Mouse (Mus musculus) adrenal gland, postnatal 10 days (tissue): ENCODE data around the gene Gm17324. TPM values are rescaled to one million over a fixed set of nuclear protein-coding genes. Genes with fewer than 3 reads are reported as not detected.
"Not testable (repeated sequence)": the region's sequence is repeated elsewhere in the genome, so short reads cannot be mapped to it uniquely, and the experiment has no call there.

Source experiments
- DNase-seq: peaks from one replicate; pipeline ENCODE4 v3.0.0; 2021; ENCODE audit warnings: mixed read lengths
- long read RNA-seq, 2 experiments: library from polyadenylated mRNA; stranded (forward); transcript quantifications; one replicate each; pipeline ENCODE4 v2.0.0; 2021
- total RNA-seq, 2 experiments: library from RNA; stranded (reverse); gene quantifications; 2 replicates each; pipeline ENCODE4 v1.2.3; 2021

The Gm17324 gene
- total RNA-seq: under 1 TPM in 1 of 2 experiments, not detected in 1; 0.60 TPM
- long read RNA-seq, experiment 1: 0 reads
- long read RNA-seq, experiment 2, partial matches to known transcripts: 0 of 1 reads
- long read RNA-seq, experiment 2, other reads (novel, unspliced or antisense): 0 of 1 reads

DNA sequence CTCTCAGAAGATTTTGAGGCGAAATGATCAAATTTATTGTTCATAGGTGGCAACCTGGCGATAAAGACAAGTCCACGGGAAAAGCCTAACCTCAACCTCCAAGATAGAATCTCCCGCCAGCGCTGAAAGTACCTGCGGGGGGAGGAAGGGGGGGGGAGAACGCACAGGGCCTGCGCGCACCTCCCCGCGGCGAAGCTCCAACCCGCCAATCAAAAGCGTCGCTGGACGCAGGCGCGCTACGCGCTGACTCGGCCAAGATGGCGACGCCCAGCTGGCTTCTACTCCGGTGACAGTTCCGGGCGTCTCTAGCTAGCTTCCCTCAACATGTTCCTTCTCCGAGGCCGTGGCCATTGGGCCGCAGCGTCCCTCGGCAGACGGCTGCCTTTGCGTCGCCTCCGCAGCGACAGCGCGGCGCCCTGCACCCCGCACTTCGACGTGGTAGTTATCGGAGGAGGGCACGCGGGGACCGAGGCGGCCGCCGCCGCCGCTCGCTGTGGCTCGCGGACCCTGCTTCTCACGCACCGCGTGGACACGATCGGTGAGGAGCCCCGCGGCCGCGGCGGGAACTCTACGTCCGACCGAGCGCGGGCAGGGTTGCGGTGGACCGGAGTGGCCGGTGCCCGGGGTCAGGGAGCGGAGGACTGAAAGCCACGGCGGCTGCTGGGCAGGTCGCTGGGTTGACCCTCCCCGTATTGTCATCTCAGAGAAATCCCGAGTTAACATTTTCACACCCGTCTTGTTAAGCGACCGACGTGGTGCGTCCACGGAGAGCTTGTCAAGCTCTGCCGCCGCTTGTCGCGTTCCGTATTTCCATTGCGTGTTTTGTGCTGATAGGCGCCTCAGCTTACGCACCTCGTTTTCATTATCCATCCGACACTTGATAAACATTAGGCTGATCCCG, at the start of gene Gm17324, which contains the start of gene Mto1:
Gene Gm17324, minus strand, starts transcription at position 814 of the 901 bp plus-strand sequence.
Gene Mto1, plus strand, starts transcription at position 236 of the 901 bp plus-strand sequence.
- peak; percentile 94 for DNase-seq

DNA sequence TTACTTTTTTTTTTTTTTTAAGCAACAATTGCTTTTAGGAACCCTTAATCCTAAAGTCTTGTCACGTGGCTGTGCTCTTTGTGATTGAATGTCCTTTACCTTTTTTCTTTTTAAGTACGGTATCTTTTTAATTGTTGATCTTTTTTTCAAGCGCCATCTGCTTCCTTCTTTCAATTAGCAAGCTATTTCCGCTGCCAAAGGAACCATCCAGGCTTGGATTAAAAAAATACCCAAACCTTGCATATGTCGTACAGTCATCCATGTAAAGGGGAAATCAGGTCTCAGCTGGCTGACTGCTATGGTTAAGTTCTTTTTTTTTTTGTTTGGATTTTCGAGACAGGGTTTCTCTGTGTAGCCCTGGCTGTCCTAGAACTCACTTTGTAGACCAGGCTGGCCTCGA, 44.6 kb upstream of the Gm17324 start:
- no peak for DNase-seq

DNA sequence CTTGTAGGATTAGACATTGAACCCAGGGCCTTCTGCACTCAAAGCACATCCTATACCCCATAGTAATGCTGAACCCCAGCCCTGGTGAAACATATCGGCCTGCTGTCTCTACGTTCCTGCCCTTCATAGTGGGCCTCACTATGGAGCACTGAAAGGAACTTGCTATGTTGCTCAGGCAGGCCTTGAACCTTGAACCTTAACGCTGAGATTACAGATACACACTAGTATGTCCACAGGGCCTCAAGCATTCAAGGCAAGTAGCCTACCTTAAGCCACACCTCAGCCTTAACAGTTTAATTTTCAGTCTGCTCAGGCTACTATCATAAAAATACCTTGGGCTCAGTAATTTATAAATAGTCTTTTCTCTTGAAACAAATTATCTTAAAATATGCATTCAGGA, 43.7 kb upstream of the Gm17324 start:
- no peak for DNase-seq

DNA sequence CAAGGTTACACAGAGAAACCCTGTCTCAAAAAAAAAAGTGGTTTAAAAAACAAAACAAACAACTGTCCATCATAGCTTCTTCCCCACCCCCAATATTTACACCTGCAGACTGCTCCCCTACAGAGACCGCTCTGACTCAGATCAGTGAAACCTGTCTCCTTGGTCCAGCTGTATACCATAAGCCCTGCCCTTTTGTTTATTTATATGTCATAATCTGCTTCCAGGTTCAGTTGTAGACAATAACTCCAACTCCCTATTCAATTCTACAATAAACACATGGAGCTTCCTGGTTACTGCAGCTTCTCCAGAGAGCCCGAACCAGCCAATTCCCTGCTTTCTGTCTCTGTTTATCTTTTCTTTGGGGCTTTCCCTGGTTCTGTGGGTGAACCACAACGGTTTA, 42.6 kb upstream of the Gm17324 start:
- no peak for DNase-seq

DNA sequence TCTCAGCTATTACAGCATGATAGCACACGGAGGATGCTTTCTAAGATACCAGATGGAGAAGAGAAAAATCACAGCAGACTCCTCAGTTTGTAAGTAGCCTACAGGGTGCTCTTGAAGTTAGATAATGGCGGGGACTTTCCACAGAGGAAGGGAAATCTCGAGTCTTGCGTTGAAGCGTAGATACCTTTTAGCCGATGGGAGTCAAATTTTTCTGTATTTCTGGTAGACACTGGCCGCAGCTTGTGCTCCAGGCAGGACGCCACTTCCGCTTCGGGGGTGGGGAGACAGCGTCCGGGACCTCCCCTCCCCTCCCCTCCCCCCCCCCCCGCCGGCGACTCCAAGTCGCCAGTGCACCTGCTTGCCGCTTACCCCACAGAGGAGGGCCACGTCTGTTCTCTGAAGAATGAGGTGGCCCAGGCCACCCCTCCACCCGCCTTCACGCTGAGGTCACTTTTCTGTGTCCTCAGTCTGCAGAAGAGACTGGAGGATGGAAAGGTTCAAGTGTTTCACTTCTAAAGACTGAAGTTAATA, 40.4 kb upstream of the Gm17324 start, which contains the start of gene Eef1a1:
Gene Eef1a1, minus strand, starts transcription at position 262 of the 531 bp plus-strand sequence.
- DNase-seq: peak; percentile 80

DNA sequence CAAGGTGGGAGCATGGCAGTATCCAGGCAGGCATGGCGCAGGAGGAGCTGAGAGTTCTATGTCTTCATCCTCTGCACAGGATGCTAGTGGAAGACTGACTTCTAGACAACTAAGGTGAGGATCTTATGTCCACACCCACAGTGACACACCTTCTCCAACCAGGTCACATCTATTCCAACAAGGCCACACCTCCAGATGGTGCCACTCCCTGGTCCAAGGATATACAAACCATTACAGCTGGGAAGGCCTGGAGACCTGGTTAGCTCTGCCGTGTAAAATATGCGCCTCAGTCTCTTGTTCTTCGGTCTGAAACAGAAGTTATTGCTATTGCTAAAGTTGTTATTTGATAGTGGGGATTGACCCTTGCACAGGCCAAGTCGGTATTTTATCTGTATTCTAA, 39.4 kb upstream of the Gm17324 start:
- DNase-seq: not testable (repeated sequence)

DNA sequence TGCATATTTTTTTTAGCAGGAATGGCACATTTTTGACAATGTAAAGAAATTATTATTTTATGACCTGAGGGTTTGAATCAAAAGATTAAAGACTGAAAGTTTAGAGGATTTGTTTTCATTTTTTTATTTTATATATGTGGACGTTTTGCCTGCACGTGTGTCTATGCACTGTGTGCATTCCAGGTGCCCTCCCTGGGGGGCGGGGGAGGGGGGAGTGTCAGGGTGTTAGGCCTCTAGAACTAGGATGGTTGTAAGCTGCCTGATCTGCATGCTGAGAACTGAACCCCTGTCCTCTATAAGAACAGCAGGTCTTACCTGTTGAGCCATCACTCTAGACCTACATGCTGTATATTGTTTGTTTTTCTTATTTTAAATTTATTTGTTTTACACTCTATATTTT, 36.1 kb upstream of the Gm17324 start:
- DNase-seq: no peak

DNA sequence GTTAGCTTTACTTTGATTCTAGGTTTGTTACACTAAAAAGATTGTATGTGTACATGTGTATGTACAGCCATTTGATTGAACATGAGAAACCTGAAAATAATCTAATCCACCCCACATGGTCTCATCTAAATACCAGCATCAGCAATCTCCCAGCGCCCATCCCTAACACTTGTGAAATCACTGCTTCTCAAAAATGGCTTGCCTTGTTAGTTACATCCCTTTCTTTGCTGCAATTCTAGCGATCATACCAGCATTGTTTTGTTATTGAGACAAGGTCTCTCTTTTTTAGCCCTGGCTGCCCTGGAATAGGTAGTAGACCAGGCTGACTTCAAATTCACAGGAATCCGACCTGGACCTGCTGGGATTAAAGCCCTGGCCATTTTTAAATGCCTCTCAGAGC, 33.8 kb upstream of the Gm17324 start:
- no peak for DNase-seq

DNA sequence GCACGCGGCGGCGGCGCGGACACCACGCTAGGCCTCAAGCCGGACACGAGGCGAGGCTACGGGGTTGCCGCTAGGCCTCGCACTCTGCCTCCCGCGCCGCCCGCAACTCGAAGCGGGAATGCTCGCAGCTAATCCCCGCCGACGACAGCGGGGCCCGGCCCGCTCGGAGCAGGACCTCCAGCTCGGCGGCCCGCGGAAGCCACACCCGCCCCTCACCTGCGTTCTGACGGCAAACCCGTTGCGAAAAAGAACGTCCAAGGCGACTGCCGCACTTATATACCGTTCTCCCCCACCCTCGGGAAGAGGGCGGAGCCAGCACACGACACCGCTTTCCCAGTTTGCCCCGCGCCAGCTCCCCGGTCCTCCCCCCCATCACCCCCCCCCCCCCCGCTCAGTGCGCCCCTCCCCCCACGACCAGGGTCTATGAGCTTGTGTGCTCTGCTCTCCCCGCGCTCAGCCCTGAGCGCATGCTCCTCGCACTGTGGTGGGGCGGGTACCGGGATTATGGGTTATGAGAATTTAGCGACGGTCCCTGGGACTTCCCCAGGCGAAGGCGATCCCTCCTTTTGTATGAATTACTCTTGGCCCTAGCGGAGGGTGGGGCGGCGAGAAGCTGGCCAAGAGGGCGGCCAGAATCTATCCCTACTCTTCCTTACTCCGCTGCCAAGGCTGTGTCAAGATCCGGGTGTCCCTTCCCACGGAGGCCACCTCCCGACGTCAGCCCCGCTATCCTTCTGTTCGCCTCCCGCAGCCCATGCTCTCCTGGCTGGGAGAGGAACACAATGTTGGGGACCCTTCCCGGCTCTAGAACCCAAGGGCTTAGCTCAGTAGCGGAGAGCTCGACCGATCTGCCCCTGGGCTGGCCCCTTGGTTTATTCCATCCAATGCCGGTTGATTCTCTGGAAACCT, 33.1 kb upstream of the Gm17324 start:
- peak; percentile 98 for DNase-seq

DNA sequence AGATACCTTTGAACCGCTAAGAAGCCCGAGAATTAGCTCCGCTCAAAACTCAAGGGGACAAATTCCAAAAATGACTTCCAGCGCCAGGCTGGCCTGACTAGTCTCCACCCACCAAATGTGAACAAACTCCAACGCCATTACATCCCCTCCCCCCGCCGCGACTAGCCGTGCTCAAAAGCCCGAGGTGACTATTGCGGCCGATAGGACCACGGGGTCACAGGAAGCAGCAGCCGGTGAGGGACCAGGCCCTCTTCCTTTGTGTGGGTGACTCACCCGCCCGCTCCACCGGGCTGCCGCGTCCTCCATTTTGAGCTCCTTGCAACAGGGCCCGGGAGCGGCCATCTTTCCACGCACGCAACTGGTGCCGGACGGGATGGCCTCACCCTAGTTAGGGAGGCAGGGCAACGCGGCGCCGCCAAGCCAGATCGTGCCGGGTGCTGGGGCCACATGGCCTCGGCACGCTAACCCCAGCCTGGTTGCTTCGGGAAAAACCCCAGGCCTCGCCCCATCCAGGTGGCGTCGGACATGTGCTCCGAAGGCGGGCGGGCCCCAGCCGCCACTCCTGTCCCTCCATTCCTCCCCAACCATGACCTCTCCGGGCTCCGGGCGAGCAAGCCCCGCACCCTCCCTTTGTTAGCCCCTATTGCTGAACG, 32.2 kb upstream of the Gm17324 start:
- peak; percentile 83 for DNase-seq

DNA sequence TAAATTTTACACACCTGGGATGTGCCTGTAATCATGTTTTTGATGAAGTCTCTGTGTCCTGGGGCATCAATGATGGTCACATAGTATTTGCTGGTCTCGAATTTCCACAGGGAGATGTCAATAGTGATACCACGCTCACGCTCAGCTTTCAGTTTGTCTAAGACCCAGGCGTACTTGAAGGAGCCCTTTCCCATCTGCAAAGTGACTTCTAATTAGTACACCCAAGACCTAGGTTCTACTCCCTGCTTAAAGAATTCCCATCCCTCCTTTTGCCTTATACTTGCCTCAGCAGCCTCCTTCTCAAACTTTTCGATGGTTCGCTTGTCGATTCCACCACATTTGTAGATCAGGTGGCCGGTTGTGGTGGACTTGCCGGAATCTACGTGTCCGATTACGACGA, 31.6 kb upstream of the Gm17324 start:
- DNase-seq: not testable (repeated sequence)

DNA sequence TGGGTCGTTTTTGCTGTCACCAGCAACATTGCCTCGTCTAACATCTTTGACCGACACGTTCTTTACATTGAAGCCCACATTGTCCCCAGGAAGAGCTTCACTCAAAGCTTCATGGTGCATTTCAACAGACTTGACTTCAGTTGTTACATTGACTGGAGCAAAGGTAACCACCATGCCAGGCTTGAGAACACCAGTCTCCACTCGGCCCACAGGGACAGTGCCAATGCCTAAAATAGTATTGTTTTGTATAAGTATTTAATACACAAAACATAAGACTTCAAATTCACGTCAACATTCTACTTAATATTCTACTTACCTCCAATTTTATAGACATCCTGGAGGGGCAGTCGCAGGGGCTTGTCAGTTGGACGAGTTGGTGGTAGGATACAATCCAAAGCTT, 30.7 kb upstream of the Gm17324 start:
- DNase-seq: not testable (repeated sequence)

DNA sequence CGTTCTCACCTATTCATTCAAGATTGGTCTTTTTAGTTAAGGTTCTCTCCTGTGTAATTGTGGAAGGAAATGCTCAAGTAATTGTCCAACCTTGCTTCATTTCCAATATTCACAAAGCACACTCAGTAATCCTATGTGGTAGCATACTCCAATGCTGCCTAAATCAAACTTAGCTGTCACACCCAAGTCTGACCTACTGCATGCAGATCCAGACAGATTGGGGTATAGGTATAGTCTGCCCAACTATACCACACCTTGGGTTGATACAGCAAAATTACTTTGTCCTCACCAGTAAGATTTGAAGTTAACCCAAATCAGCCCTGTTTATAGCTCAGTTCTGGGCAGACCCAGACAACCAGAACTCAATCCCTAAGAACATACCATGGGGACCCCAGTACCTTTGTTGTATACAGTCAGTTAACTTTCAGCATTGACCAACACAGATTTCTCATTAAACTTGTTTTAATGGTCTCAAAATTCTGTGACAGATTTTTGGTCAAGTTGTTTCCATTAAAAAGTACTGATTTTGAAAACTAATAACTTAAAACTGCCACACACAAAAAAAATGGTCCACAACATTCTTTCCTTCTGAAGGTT, 29.5 kb upstream of the Gm17324 start:
- not testable (repeated sequence) for DNase-seq

DNA sequence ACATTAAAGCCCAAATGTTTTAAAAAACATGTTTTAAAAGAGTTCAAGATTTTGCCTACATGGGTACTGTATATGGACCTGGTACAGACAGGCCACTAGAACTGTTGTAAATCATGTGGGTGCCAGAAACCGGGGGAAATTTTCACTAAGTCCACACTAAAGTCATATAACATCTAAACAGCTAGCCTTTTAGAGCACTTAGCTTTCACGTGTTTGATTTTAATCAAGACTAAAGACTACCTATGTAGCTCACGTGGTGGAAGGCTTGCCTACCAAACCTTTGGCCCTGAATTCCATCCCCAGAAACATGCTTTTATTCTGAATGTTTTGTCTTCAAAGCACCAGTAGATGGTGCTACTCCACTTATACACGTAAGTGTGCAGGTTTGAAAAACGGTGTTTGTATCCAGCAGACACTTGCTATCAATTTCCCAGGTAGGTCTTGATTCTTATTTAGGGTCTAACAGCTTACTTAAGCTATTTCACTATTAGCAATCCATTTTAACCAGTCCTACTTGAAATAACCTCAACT, 28.5 kb upstream of the Gm17324 start:
- DNase-seq: no peak

DNA sequence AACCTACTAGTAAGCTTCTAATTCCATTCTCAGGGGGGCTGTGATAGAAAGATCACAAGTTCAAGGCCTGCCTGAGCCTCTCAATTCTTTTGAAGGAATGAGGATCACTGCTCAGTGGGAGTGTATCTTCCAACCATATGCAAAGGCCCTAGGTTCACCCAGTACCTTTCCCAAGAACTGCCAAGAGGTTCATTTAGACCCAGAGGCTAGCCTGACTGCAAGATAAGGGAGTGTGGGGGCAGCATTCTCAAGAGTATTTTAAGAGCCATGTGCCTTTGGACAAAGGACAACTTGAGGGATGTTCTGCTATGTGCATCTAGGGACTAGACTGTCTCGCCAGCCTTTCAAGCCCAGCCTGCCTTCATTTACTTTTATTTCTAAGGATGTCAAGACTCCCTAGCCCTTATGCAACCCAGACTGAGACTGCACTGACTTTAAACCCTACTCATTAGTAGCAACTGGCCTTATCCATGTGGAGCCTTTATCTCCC, 28.0 kb upstream of the Gm17324 start:
- no peak for DNase-seq

DNA sequence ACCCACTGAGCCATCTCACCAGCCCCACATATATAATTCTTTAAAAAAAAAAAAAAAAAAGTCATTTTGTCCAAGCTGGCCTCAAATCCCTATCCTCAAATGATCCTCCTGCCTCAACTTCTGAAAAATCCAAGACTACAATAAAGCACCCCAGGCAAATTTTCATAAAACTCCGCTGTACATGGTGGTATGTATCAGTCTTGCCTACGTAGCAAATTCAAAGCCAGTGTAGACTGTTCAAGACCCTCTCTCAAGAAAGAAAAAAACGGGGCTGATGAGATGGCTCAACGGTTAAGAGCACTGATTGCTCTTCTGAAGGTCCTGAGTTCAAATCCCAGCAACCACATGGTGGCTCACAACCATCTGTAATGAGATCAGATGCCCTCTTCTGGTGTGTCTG, 27.3 kb upstream of the Gm17324 start:
- no peak for DNase-seq

DNA sequence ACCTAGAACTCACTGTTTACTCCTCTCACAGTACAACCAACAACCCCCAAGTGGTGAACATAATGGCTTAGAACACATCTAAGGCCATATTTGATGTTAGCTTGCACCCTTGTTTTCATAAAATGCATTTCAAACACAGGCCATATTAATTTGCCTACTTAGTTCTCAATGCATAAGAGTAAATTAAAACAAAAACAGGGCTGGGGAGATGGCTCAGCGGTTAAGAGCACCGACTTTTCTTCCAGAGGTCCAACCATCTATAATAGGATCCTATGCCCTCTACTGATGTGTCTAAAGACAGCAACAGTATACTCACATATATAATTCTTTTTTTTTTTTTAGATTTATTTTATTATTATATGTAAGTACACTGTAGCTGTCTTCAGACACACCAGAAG, 26.8 kb upstream of the Gm17324 start:
- no peak for DNase-seq

DNA sequence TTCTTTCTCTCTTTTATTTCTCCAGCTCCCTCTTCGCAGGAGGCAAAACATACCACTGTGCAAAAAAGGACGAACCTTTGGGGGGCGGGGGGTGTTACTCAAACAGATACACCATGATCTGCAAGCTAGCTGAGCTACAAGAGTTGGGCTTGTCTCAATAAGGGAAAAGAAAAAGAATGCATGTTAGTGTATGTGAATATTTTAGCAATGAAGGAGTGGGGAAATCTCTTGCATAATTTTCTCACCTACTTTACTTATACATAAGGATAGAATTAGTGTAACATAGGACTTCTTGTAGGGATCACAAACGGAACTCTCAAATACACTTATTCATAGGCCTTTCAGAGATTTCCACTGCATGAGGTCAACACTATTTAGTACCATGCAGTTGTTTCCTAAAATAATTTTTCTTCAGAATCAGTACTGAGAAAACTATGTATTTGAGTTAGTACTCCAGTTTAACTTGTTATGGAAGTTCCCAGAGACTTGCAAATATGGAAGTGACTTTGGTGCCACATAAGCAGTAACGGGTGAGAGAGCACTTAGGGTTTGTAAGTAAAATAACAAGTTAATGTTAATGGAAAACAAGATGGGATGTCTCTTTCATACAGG, 26.3 kb upstream of the Gm17324 start:
- DNase-seq: no peak

DNA sequence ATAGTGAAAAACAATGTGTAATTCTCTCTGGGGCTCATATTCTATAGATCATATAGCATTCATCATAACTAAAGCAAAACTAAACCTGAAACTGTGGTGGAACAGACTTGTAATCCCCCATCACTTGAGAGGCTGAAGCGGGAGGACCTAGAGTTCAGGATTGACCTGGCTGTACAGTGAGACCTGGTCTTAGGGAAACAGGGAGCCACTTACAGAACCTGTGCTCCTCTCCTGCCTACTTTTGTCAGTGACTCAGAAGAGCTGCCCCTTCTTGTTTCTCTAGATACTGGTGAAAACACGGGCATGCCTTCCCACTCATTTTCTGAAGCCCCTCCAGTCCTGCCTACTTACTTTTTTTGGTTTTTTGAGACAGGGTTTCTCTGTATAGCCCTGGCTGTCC, 25.7 kb upstream of the Gm17324 start:
- DNase-seq: no peak

DNA sequence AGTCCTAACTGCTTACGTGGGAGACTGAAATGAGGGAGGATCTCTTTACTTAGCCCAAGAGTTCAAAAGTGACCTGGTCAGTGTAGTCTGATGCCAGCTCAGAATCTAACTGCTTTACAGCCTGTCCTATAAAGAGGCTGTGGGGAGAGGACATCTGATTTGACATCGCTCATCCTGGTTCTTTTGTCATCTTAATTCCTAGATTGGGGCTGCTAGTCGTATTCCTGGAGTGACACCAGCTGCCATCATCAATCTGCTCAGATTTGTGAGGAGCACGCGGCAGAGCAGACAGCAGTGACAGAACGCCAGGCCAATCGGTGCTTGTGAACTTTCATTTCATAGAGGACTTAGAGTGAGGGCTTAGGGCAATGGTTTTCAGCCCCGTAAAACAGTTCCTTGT, 25.0 kb upstream of the Gm17324 start:
- DNase-seq: no peak

DNA sequence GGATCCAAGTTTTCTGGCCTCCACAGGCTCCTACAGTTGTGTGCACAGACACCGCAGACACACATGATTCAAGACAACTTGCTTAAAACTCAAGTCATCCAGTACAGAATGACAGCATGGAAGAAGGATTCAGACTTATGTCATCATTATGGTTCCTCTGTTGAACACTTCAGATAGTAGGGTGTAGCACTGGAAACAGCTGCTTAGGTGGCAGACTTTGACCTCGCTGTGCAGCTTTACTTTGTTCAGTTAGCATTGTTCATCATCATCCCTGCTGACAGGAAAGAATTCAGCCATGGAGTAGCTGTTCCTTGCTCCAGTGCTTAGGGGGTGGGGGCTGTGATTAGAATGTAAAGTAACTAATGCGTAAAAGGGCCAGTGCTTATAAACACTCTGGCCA, 17.1 kb upstream of the Gm17324 start:
- no peak for DNase-seq
